Mouse (Mus musculus) cerebellum, adult 11 months (tissue): ENCODE measurements around the gene Acod1.
A peak's percentile ranks its signal among the peaks of the same experiment; 100 is the strongest.

Experiments
- DNase-seq: peaks from one replicate; pipeline ENCODE4 v3.0.0; 2022

Acod1 gene

GRCm38 (mm10) chr14:103046677-103047076, at the start of gene Acod1:
TSS of gene Acod1 (plus strand) at chr14:103046977.
- no peak for DNase-seq

GRCm38 (mm10) chr14:103007737-103008136, 39.0 kb upstream of the Acod1 start:
- no peak for DNase-seq

GRCm38 (mm10) chr14:103011782-103012181, 35.0 kb upstream of the Acod1 start:
- DNase-seq: no peak

DNA sequence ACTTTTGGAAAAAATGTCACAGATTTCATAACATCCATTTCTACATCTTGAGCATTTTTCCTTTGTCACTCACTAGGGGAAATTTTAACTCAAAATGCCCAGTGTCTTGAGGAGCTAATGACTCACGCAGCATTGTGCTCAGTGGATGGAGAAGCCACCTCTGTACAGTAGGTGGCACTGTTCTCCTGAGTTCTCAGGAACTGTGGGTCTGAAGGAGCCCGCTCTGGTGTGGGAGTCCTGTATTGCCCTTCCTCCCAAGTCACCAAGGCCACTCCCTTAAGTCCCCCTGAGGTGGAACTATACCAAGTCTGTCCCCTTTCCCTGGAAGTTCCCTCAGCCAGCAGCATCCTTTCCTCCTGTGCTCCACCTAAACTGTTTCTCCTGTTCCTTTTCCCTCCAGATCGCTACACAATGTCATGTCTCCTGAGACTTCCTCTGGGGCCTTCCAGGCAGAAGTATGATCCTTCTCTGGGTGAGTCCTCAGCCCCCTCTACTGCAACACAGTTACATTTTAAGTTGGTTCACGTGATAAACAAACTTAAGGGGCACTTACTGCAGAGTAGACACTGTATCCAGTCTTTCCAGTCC, 34.1 kb upstream of the Acod1 start:
- DNase-seq: peak; percentile 35

DNA sequence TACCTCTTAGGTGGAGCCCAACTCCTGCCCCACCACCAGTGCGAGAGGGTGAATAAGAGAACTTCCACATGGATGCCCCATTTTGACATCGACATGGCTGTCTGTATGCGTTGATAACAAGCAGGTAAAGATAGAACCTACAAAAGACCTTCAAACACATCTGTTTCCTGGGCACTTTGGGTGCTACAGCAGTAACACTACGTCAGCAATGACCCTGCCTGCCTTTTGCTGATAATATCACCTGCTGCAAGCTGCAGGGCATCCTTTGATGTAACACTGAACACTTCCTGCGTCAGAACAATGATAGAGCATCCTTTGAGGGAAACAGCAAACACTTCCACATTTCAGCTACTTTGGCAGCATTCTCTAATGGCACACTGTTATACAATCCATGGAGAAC, 29.8 kb upstream of the Acod1 start:
- DNase-seq: no peak

- no peak for DNase-seq
Observed at GRCm38 (mm10) chr14:103020046-103020445, 26.7 kb upstream of the Acod1 start.

GRCm38 (mm10) chr14:103029203-103029602, 17.6 kb upstream of the Acod1 start:
- no peak for DNase-seq

GRCm38 (mm10) chr14:103033271-103033823, 13.4 kb upstream of the Acod1 start:
- no peak for DNase-seq

DNA sequence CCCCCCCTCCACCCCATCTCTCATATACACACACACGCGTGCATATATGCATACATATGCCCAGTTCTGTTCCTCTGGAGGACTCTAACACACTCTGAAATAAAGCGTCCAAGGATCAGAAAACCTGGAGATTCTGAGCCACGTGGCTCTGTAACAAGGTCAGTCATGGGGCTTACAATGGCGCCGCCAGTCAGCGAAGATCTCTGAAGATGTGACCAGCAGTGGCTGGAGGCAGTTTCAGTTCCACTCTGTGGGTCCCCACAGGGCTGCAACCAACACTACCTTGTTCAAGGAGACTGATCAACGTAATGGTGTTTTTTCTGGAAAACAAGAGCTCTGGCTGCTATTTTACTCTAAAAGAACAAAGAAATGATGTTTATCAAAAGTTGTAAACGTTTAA, 12.7 kb upstream of the Acod1 start:
- no peak for DNase-seq

GRCm38 (mm10) chr14:103037016-103037415, 9.8 kb upstream of the Acod1 start:
- no peak for DNase-seq

DNA sequence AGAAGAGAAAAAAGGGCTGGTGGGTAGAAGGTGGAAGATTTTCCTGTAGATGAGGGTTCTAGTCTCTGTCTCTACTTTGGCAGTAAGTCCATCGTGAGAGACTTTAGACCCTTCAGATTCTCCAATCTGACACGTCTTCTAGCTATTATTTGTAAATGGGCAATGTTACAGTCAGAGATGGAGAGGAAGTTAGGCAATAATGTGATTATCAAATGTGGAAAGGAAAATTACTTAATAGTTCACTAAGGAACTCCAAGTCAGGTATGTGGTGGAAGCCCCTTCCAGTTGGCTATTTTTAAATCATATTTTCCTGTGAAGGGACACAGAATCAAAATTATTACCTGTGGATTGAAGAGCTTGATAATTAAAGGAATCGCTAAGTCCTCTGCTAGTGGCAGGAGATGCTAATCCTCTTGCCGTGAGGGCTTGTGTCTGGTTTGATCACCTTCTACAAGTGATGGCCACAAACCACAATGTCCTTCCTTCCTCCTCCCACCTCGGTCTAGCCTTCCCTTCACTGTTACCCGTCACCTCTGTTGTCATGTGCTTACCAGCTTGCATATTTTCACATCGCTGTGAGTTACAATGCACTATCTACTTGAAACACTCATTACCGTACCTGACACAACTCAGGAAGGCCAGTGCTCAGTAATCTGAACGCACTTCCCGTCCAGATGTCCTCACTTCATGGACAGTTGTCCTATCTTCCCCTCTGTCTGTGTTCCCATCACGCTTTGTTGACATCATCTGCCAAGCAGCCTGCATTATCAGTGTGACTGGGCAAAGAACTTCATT, 1.7 kb downstream of the Acod1 start:
- no peak for DNase-seq

GRCm38 (mm10) chr14:103051159-103051769, 4.5 kb downstream of the Acod1 start:
- DNase-seq: peak; percentile 42

DNA sequence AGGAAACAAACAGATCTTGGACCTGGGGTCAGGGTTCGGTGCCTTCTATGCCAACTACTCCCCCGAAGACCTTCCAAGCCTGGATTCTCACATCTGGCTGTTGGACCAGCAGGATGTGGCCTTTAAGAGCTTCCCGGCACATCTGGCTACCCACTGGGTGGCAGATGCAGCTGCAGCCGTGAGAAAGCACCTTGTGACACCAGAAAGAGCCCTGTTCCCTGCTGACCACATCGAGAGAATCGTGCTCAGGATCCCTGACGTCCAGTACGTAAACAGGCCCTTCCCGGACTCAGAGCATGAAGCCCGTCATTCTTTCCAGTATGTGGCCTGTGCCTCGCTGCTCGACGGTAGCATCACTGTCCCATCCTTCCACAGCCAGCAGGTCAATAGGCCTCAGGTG, 8.0 kb downstream of the Acod1 start:
- no peak for DNase-seq

DNA sequence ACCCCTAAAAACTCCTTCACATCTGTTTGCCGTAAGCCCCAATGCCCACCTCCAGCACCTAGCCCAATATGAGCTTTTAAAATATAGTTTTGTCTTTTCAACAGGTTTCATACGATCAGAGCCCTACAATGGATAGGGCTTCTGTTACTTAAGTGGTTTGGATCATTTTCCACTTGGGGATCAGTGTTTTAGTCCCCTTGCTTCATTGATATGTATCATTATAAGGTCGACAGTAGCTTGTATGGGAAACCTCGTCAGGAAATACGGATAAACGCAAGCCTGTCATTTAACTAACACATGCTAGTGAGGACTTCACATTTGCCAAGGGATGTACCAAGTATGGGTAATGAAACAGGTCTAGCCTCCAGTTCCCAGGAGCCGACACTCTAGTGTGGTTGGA, 9.8 kb downstream of the Acod1 start:
- no peak for DNase-seq

- DNase-seq: no peak
Observed at GRCm38 (mm10) chr14:103058998-103059397, 12.2 kb downstream of the Acod1 start.

DNA sequence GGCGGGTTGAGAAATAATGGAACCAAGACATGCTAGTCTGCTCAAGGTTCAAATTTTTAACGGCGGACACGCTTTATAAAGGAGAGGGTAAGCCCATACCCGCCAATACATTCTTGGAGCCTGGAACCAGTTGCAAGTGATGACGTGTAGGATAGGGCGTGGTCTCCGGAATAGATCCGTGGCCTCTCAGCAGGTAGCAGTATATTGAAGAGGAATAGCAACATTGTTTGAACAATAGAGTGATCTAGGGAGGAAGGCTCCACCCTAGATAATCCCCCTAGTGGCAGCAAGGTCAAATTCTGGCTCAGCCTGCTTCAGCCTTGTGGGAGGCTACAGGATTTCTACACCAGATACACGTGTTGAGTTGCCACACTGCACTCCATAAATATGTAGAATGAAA, 12.7 kb downstream of the Acod1 start:
- no peak for DNase-seq

DNA sequence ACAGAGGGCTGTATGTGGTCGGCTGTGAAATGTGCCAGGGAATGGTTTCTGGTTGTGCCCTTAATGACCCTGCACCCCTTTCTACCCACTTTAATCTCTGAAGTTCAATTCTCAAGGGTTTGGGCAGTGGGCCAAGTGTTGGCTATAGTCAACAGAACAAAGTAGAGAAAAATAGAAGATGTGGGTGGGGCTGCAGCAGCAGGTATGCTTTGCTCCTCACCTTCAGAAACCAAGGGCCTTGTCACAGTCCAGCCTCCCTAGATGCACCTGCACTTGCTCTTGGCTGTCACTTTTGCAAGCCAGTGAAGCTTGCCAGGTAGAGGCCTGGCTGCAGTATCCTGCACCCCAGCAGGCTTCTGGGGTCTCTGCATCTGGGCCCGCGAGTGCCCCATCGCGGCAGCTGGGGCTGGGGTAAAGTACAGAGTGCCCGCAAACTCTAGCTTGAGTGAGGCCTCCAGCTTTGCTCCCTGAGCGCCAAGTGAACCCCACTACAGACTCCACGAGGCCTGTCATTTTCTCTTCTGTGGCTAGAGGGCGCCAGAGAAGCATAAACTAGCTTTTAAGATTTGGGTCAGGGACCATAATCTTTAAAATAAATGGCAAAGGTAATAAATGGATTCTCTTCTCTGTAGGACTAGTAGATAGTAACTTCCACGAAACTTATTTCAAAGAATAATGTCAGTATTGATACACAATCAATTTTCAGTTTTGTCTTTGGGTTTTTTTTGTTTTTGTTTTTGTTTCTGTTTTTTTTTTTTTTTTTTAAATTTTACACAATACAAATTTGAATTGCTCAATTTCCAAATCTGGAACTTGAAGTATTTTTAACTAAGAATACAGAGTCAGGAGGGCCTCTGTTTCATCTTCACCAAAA, 18.8 kb downstream of the Acod1 start:
- peak; percentile 74 for DNase-seq

GRCm38 (mm10) chr14:103069465-103069863, 22.7 kb downstream of the Acod1 start:
- no peak for DNase-seq

- DNase-seq: peak; percentile 94
Observed at GRCm38 (mm10) chr14:103069864-103070611, 23.3 kb downstream of the Acod1 start, which contains the start of gene Cln5. TSS of gene Cln5 (plus strand) at chr14:103070216.

GRCm38 (mm10) chr14:103070790-103071189, 24.0 kb downstream of the Acod1 start:
- DNase-seq: no peak

DNA sequence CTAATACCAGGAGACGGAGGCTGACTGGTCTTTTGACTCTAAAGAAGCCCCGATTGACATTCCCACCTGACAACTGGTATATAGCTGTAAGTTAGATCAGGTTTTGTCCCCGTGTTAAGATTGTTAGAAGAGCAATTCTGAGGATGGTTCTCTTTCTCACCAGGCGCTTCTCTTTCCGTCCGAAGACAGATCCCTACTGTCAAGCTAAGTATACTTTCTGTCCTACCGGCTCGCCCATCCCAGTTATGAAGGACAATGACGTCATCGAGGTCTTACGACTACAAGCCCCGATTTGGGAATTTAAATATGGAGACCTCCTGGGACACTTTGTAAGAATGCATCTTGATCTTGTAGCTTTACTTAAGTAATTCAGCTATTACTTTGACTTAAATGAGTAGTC, 24.7 kb downstream of the Acod1 start:
- DNase-seq: no peak

GRCm38 (mm10) chr14:103072731-103073130, 26.0 kb downstream of the Acod1 start:
- DNase-seq: no peak
